Mouse (Mus musculus): ENCODE measurements around the gene Fndc5.

The Fndc5 gene

DNA sequence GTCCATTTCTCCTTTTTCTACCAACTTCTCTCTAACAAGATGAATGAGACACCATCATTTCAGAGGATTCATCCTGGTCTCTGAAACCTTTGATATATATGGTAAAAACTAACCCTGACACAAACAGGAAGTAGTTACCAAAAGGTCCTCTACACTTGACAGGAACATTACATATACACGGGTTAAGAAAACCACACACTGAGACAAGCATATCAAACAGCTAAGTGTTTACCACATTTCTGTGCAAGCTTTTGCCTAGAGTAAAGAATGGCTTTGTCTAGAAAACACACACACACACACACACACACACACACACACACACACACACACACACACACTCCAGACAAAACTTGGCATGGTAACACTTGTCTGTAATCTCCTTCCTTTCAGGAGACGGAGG is 9.6 kb downstream of the Fndc5 start:
- DNase-seq (ENCODE audit: low spot score): no peak

DNA sequence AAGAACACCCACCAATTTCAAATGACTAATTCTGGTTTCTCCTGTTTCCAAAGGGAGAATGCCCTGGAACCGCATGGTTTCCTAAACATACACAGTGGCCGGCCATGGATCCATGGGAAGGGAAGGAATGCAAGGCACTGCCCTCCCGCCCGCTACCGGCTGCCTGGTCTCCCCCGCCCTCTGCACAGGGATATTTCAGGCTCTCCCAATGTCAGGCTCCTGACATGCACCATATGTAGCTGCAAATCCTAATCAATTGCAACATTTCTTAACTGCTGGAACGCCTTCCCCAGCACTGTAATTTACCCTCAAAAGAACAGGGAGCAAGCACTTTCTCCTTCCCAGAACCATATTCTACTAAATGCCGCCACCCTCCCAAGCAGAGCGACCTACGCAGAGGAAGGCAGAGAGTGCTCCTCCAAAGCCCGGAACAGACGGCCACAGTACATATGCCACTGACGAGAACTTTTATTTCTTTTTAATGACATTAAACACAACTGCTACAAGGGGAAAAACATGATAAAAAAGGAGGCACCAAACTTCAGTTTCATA is 10.8 kb downstream of the Fndc5 start:
- DNase-seq (ENCODE audit: low spot score): no peak

DNA sequence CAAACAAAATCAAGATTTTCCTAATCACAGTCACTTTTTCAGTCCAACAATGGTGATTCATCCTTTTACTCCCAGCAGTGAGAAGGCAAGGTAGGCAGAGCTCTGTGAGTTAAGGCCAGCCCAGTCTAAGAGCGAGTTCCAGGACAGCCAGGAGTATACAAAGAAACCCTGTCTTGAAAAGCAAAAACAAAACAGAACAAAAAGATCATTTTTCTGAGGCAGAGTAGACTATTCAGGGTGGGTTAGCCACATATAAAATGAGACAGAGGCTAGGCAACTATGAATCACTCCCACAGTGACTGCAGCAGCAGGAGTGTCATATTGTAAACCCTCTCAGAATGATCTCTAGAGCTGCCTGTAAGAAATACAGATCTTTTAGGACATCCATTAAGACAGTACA is 12.5 kb downstream of the Fndc5 start:
- no peak for DNase-seq (ENCODE audit: low spot score)

DNA sequence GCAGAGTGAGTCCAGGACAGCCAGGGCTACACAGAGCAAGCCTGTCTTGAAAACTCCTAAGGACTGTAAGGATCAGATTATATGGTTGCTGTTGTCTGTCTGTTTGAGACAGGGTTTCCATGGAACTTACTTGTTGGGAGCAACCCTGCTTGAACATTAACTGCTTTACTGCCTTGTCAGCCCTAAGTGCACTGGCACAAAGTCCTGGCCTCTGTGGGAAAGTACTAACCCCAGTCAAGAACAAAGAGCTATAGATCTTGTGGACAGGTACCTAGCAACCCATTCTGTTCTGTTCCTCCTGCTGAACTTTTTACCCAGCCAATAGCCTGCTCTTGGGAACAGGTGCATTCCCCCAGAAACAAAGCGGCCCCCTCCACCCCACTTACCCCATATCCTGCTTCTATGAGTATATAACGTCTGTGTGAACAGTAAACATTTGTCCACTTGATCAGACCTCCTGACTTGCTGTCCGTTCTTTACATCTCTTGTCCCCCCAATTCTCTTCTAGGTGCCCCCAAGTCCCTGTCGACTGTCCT is 14.5 kb downstream of the Fndc5 start:
- DNase-seq (ENCODE audit: low spot score): no peak

DNA sequence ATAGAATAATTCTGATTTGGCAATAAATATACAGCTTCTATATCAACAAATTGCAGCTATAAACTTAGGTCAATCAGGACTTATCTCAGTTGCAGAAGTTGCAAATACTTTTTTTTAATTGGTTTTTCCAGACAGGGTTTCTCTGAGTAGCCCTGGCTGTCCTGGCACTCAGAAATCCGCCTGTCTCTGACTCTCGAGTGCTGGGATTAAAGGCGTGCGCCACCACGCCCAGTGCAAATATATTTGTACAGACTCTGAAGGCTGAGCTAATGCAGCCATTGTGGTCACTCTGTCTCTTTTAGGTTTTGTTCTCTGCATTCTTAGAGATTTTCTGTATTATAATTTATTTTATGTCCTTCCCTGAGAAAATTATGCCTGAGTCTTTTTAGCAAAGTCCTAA is 20.7 kb downstream of the Fndc5 start:
- no peak for DNase-seq (ENCODE audit: low spot score)

DNA sequence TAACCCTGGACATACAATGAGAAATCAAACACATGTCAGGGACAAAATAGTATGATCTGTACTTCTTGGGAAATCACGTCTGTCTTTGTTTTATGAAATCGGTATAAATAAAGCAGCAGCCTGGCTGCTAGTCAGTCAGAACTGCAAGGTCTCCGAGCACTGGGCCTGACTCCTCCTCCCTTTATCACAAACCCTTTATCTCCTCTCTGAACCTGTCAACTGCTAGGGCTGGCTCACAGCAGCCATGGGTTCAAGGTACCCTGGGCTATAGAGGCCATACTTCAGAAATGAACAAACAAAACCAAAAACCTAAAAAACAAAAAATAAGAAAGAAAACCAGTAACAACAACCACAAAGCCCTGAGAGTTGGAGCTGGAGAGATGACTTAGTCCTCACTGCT is 21.8 kb downstream of the Fndc5 start:
- no peak for DNase-seq (ENCODE audit: low spot score)

DNA sequence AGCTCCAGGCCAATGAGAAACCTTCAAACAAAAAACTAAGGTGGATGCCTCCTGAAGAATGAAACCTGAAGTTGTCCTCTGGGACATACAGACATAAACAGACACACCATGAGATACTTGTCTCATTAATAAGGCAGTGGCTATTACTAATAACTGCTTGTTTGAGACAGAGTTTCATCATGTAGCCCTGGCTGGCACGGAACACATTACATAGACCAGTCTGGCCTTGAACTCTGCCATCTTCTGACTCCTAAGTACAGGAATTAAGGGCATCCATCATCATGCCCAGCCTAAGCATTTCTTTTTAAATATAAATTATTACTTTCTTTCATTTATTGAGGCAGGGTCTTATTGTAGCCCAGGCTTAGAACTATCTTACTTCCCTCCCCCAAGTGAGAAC is 24.3 kb downstream of the Fndc5 start:
- no peak for DNase-seq (ENCODE audit: low spot score)

DNA sequence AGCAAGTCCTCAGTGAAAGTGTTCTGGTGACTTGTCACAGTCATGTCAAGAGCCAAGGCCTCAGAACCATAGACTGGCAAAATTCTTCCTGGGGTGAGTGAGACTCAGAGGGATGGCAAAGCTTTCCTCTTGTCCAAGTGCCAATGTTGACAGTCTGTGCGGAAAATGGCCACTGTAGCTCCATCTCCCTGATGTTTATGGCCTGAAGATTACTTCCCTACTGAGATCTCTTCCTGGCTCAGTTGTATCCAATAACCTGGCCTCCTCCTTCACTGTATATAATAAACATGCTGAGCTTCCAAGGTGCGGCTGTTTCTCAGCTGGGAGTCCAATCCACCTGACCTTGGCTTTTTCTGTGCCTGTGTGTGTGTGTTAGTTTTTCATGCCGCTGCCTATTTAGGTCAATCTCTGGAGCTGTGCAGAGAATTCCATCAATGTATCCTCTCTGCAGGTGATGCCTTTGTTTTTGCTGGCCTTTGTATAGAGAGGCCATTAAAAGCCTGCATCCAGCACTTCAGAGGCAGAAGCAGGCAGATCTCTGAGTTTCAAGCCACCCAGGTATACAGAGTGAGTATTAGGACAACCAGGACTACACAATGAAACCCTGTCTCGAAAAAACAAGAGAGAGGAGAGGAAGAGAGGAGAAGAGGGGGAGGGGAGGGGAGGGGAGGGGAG is 24.9 kb downstream of the Fndc5 start:
- no peak for DNase-seq (ENCODE audit: low spot score)

DNA sequence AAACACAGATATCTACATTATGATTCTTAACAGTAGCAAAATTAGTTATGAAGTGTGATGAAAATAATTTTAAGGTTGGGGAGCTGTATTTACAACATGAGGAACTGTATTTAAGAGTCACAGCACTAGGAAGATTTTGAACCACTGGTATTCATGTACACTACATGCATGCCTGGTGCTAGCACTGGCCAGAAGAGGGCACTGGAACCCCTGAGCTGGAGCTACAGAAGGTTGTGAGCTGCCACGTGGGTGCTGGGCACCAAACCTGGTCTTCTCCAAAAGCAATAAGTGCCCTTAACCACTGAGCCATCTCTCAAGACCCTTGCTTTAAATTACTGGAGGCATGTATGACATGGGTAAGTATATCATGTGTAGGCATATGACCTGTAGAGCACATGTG is 35.7 kb downstream of the Fndc5 start:
- no peak for DNase-seq (ENCODE audit: low spot score)

DNA sequence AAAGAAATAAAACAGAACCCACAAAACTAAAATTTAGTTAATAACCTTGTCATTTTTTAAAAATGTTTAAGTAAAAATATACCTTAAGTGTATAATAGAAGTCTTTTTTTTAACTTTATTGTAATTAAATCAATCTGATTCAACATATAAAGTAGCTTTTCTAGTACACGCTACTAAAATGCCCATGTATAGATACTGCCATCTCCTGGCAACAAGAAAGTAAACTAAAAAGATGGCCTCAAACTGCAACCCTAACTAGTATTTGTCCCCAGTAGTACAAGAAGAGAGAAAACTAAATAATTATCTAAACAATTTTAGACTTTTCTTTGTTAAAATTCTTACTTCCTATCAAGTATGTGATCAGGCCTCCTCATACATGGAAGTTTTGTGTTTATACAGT is 42.8 kb downstream of the Fndc5 start:
- no peak for DNase-seq (ENCODE audit: low spot score)

DNA sequence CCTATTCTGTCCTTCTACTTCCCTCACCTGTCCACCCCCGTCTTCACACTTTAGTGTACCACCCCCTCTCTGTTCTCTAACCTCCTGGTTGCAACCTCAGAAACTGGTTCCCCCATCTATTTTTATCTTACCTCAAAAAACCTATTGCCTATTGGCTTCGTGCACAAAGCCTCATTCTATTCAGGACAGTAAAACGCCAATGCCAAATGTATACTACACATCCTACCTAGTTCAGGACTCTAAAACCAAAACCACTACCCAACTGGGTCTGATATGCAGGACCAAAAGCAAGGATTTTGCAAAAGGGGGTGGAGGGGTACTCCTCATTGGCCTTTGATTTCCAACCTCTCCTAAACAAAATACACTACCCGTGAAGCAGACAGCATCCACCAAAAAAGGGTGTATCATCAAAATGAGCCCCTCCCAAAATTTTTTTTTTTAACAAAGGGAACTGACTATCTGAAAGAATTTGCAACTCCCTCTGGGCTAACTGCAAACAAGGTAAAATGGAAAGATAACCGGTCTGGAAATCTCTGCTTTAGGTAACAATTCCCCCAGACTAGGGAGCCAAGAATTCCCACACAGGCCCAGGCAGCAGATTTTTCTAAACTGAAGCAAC is 51.4 kb downstream of the Fndc5 start:
- DNase-seq (ENCODE audit: low spot score): no peak

DNA sequence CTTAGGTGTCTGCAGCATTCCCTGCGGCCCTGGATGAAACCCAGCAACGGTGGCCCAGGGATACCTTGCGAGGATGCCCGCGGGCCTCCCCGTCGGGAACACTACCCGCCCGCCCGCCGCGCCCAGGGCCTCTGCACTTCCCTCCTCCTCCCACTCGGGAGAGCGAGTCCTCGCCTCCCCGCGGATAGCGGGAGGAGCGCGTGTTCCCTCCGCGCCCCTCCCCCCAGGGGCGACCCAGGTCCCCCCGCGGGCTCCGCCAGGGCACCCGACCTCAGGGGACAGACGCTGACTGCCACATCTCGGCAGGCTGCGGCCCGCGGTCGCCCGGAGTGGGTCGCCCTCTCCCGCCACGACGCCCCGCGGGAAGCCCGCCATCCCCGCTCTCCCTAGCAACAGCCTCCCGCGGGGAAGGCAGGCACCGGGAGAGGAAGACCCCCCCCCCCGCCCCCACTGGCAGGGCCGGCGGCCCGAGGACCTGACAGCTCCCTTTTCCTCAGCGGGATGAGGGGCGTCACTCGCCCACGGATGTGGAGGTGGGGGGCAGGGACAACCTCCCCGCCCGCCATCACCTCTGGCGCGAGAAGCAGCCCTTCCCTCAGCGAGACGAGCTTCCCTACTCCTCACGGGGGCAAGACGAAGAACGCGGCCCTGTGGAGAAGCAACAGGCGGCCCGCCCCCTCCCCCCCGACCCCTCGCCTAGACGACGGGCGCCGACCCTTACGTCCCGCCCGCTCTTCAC is 52.2 kb downstream of the Fndc5 start:
- DNase-seq (ENCODE audit: low spot score): peak; percentile 80

DNA sequence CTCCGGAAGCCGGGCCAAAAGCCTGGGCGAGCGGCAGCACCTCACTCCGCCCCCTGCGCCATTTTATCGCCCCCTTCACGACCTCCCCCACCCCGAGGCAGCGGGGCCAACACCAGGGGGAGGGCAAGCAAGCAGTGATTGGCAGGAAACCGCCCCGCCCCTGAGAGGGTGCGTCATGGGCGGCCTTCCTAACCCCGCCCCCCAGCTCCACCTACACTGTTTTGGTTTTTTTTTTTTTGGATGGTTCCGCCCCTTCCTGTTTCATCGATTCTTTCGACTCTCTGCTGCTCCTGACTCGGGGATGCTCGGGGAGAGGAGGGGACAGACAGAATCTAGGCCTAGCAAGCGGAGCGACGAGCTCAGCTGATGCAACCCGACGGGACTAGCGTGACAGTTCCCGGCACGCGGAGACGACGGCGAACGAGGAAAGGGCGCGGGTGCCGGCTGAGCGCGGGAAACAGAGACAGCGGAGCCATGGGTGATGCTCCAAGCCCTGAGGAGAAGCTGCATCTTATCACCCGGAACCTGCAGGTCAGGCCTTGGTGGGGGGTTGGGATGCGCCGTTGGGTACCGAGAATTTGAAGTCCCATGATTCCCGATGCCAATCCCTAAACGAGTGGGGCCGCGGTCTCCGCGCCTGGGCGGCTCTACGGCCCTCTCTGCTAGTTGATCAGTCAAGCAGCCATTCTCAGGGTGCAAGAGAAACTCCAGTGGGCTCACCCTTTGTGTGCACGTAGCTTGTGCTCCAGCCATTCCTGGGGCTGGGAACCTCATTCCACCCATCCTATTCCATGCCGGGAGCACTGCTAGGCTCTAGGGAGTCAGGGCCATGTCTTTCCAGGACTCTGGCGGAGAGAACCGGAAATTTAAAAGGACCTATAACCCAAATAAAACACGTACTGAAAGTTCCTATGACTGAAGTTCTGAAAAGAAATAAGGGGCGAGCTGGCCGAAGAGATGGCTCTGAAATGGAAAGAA is 53.0 kb downstream of the Fndc5 start, which contains the start of the genes S100pbp and Yars:
S100pbp (minus strand) TSS at position 186 of the 978 bp plus-strand sequence.
Yars (plus strand) TSS at position 219 of the 978 bp plus-strand sequence.
- DNase-seq (ENCODE audit: low spot score): peak; percentile 99

DNA sequence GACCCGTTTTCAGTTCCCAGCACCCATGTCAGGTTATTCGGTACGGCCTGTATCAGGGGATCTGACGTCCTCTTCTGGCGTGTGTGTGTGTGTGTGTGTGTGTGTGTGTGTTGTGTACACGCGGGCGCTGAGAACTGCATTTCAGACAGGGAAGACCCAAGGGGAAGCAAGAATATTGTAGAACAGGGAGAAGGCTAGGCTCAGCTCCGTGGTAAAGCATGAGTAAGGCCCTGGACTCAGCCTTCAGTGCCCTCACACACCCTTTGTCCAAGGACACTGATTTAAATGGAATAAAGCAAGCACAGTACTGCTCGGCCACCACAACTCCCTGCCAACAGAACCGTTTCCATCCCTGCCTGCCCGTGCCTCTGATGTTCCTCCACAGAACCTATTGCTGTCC is 53.7 kb downstream of the Fndc5 start:
- DNase-seq (ENCODE audit: low spot score): peak; percentile 34

DNA sequence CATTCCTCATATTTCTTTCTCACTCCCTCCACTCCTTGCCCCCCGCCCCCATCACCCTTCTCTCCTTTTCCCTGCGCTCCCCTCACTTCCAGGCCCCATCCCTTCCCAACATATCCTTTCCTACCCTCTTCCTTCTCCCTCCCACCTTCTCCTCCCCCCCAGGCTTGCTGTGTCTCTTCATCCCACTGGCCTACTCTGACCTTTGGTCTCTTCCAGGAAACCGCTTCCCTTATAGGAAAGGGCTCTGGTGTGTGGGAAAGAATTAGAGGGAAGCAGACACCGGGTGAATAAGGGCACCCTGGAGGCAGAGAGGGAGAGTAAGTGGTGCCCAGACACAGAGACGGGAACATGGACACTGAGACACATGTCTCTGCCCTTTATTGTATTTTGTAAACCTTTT is 54.9 kb downstream of the Fndc5 start:
- DNase-seq (ENCODE audit: low spot score): no peak
